ENCODE assay signal across 35 mouse cellular contexts in genomic region chr13:105198658-105199057, GRCm38 (mm10).
"Had no signal": no experiment of that assay in that cellular context is flagged by ENCODE, and none has a peak within 500 bp of the region (broad histone marks: within the 10 kb centered on the region; RNA-seq: fewer than 3 reads in every experiment).

No protein-coding gene starts in this region.

- H3K4me2 ChIP-seq: heart, embryonic 11.5 days; heart, embryonic 12.5 days; heart, embryonic 13.5 days; heart, embryonic 15.5 days; hindbrain, embryonic 12.5 days; hindbrain, embryonic 13.5 days; hindbrain, embryonic 14.5 days; hindbrain, embryonic 15.5 days; intestine, embryonic 15.5 days; kidney, embryonic 15.5 days had no signal

- H3K36me3 ChIP-seq: heart, embryonic 10.5 days; heart, embryonic 12.5 days; heart, embryonic 13.5 days; heart, embryonic 15.5 days; hindbrain, embryonic 10.5 days; hindbrain, embryonic 12.5 days; hindbrain, embryonic 13.5 days; hindbrain, embryonic 15.5 days; intestine, embryonic 15.5 days; kidney, embryonic 15.5 days had no signal

- H3K27ac ChIP-seq: heart, adult 2 months; heart, embryonic 10.5 days; heart, embryonic 13.5 days; heart, embryonic 15.5 days; hindbrain, embryonic 10.5 days; hindbrain, embryonic 12.5 days; hindbrain, embryonic 13.5 days; hindbrain, embryonic 14.5 days; hindbrain, embryonic 15.5 days; hindbrain, postnatal 0 days; intestine, embryonic 15.5 days; kidney, embryonic 15.5 days; kidney, postnatal 0 days; layer of hippocampus, adult 2 months had no signal

- DNase-seq: heart, adult 2 months; heart, postnatal 10 days; heart, postnatal 14 days; heart, postnatal 36 days; heart, postnatal 4 days; kidney, adult 11 months; kidney, adult 18-20 months; kidney, adult 2 months; kidney, adult 8-10 months; kidney, adult 9 months; kidney, postnatal 10 days; kidney, postnatal 14 days; kidney, postnatal 25 days; kidney, postnatal 36 days; kidney, postnatal 4 days; layer of hippocampus, adult 9-11 months had no signal

- H3K9ac ChIP-seq: heart, embryonic 12.5 days; heart, embryonic 13.5 days; heart, embryonic 15.5 days; hindbrain, embryonic 12.5 days; hindbrain, embryonic 13.5 days; hindbrain, embryonic 14.5 days; hindbrain, embryonic 15.5 days; intestine, embryonic 15.5 days; kidney, embryonic 15.5 days had no signal

- H3K27me3 ChIP-seq: heart, embryonic 12.5 days; heart, embryonic 13.5 days; heart, embryonic 15.5 days; hindbrain, embryonic 12.5 days; hindbrain, embryonic 13.5 days; hindbrain, embryonic 15.5 days; intestine, embryonic 15.5 days; kidney, embryonic 15.5 days had no signal

- H3K9me3 ChIP-seq: heart, embryonic 10.5 days; heart, embryonic 12.5 days; heart, embryonic 13.5 days; heart, embryonic 15.5 days; hindbrain, embryonic 10.5 days; hindbrain, embryonic 12.5 days; hindbrain, embryonic 13.5 days; hindbrain, embryonic 15.5 days; intestine, embryonic 15.5 days; kidney, embryonic 15.5 days had no signal

- H3K4me1 ChIP-seq: heart, embryonic 10.5 days; heart, embryonic 12.5 days; heart, embryonic 13.5 days; heart, embryonic 15.5 days; hindbrain, embryonic 12.5 days; hindbrain, embryonic 13.5 days; hindbrain, embryonic 15.5 days; intestine, embryonic 15.5 days; kidney, embryonic 15.5 days had no signal

- ATAC-seq: hindbrain, embryonic 16.5 days; hindbrain, postnatal 0 days; inflammation-experienced regulatory T-cells, adult 6 months; intestine, embryonic 15.5 days; intestine, embryonic 16.5 days; intestine, postnatal 0 days had no signal

- H3K4me3 ChIP-seq: heart, adult 2 months; heart, embryonic 10.5 days; heart, embryonic 12.5 days; heart, embryonic 13.5 days; heart, embryonic 15.5 days; hindbrain, embryonic 10.5 days; hindbrain, embryonic 12.5 days; hindbrain, embryonic 13.5 days; hindbrain, embryonic 15.5 days; intestine, embryonic 15.5 days; kidney, embryonic 15.5 days; layer of hippocampus, adult 2 months had no signal
